Mouse (Mus musculus) forebrain, postnatal 0 days (tissue): Measurements from ENCODE around the gene Epm2aip1. TPM values are rescaled to one million over a fixed set of nuclear protein-coding genes. Genes with fewer than 3 reads are reported as not detected.

Source experiments
- ATAC-seq: fragments of 200-750 bp; cut with Nextera tagmentation; 2 replicates; pipeline ENCODE4 v1.8.0; 2017; ENCODE audit warnings: mild to moderate bottlenecking, moderate library complexity
- DNase-seq: peaks from one replicate; pipeline ENCODE4 v3.0.0-alpha.2; 2015
- H3K27ac ChIP-seq: fragments of 300-500 bp; sonication (generic); 2 replicates; pipeline ENCODE4 v1.5.1; 2014; ENCODE audit warnings: low read depth, mild to moderate bottlenecking, antibody characterized with exemption, low read length, moderate library complexity, mixed read lengths
- H3K27me3 ChIP-seq: fragments of 300-500 bp; sonication (generic); 2 replicates; pipeline ENCODE4 v1.6.1; 2014; ENCODE audit warnings: mild to moderate bottlenecking, low read length, mixed read lengths; ENCODE audit not compliant: insufficient read depth
- H3K36me3 ChIP-seq: fragments of 300-500 bp; sonication (generic); 2 replicates; pipeline ENCODE4 v1.6.1; 2014; ENCODE audit warnings: mild to moderate bottlenecking, moderate library complexity; ENCODE audit not compliant: insufficient read depth
- H3K4me1 ChIP-seq: fragments of 300-500 bp; sonication (generic); 2 replicates; pipeline ENCODE4 v1.6.1; 2014; ENCODE audit warnings: antibody characterized with exemption; ENCODE audit not compliant: insufficient read depth
- H3K4me2 ChIP-seq: fragments of 300-500 bp; sonication (generic); 2 replicates; pipeline ENCODE4 v1.6.1; 2014; ENCODE audit warnings: low read depth, mild to moderate bottlenecking, moderate library complexity
- H3K4me3 ChIP-seq: fragments of 300-500 bp; sonication (generic); 2 replicates; pipeline ENCODE4 v1.5.1; 2014; ENCODE audit warnings: low read depth, low read length, mixed read lengths
- H3K9ac ChIP-seq: fragments of 300-500 bp; sonication (generic); 2 replicates; pipeline ENCODE4 v1.6.1; 2014; ENCODE audit warnings: mild to moderate bottlenecking
- H3K9me3 ChIP-seq: fragments of 300-500 bp; sonication (generic); 2 replicates; pipeline ENCODE4 v1.6.1; 2016; ENCODE audit warnings: low read length
- CTCF ChIP-seq: sonication (generic); IDR thresholded peaks from 2 replicates; pipeline ENCODE4 v1.5.1; 2016; ENCODE audit warnings: antibody characterized with exemption, control low read depth, low read depth
- WGBS: fragments of 180-500 bp; shearing (Covaris S2); extraction: QIAGEN DNeasy Blood & Tissue Kit; methylation state at CpG from one replicate; pipeline ENCODE4 v1.1.7; 2014; 5-methylcytosine and 5-hydroxymethylcytosine counted together
- polyA plus RNA-seq: library from polyadenylated mRNA; unstranded; fragments of >200 nt; fragmentation: Nextera tagmentation; extraction: Ambion mirVana; gene quantifications from 2 replicates; pipeline ENCODE4 v1.2.1, GENCODE M21; 2015
- total RNA-seq: library from RNA; depleted of rRNA; stranded (reverse); fragments of >200 nt; gene quantifications from 2 replicates; pipeline ENCODE4 v1.2.3, GENCODE M21; 2014; rRNA removed

Gene Epm2aip1
- 75.9 and 101 TPM in 2 replicates for total RNA-seq
- 28.2 and 37.0 TPM in 2 replicates for polyA plus RNA-seq

GRCm38 (mm10) chr9:111271434-111272160, at the start of gene Epm2aip1, which contains the start of gene Mlh1:
TSS of gene Epm2aip1 (plus strand) at chr9:111271929.
TSS of gene Mlh1 (minus strand) at chr9:111271791.
- peak within 1 kb of the TSS; percentile 82 for H3K4me2 ChIP-seq
- H3K27ac ChIP-seq, result peak within 1 kb of the TSS; percentile 95
- H3K4me1 ChIP-seq, result peaks cover 41% of the 10 kb centered on the region
- ATAC-seq, result peak; percentile 98
- no peaks in the 10 kb centered on the region for H3K9me3 ChIP-seq
- peaks cover 17% of the 10 kb centered on the region for H3K36me3 ChIP-seq
- H3K4me3 ChIP-seq, result peak within 1 kb of the TSS; percentile 62
- DNase-seq, result peak; percentile 100
- peak within 1 kb of the TSS; percentile 93 for H3K9ac ChIP-seq
- WGBS, result 2% methylated on average over 64 of the region's 64 CpGs
- no peaks in the 10 kb centered on the region for H3K27me3 ChIP-seq
- TF ChIP-seq CTCF, result peak; percentile 27; the same call in 1 of the 2 replicates

DNA sequence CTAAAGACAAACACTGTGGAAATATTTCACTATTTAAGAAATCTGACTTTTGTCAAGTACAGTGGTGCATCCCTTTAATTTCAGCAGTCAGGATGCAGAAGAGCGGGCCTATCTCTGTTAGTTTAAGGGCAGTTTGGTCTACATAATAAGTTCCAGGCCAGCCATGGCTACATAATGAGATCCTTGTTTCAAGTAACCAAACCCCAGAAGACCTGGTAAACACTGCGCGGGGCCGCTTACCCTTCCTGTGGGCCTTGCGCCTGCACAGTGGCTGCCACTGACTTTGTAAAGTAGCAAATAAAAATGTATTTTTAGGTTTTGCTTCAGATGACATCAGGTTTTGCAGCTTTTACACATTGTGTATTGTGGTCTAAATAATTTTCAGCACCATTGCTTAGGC, 48.3 kb upstream of the Epm2aip1 start:
- ATAC-seq (no peak), DNase-seq (no peak)
- no peak overlapping the region for H3K9ac ChIP-seq
- no peak for TF ChIP-seq CTCF
- H3K27ac ChIP-seq, result no peak overlapping the region
- peaks cover 47% of the 10 kb centered on the region for H3K36me3 ChIP-seq
- no peaks in the 10 kb centered on the region for H3K27me3 ChIP-seq
- H3K4me3 ChIP-seq, result no peak overlapping the region
- 96% methylated on average over 5 of the region's 5 CpGs for WGBS
- H3K4me2 ChIP-seq, result no peak overlapping the region
- no peaks in the 10 kb centered on the region for H3K9me3 ChIP-seq
- H3K4me1 ChIP-seq, result no peaks in the 10 kb centered on the region

DNA sequence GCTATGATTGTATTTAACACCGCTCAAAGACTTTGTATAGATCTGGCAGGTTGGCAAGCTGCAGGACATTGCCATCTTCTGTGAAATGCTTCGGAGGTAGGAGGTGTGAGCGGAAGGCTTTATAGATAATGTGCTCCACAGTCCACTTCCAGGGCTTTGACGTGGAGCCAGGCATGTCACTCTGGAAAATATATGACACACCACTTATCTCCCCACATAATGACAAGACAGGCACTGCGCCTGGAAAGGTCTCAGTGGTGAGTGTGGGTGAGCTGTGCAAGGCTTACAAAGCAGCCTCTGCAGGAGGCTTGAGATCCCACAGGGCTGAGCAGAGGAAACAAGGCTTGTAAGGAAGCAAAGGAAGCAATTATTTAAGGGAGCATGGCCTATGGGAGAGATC, 43.3 kb upstream of the Epm2aip1 start:
- no peak for TF ChIP-seq CTCF
- no peak overlapping the region for H3K9ac ChIP-seq
- H3K4me1 ChIP-seq, result no peaks in the 10 kb centered on the region
- H3K4me2 ChIP-seq, result no peak overlapping the region
- no peak for ATAC-seq
- no peak overlapping the region for H3K27ac ChIP-seq
- 90% methylated on average over 5 of the region's 5 CpGs for WGBS
- H3K36me3 ChIP-seq, result peaks cover 54% of the 10 kb centered on the region
- H3K9me3 ChIP-seq, result no peaks in the 10 kb centered on the region
- DNase-seq, result no peak
- H3K4me3 ChIP-seq, result no peak overlapping the region
- H3K27me3 ChIP-seq, result no peaks in the 10 kb centered on the region

DNA sequence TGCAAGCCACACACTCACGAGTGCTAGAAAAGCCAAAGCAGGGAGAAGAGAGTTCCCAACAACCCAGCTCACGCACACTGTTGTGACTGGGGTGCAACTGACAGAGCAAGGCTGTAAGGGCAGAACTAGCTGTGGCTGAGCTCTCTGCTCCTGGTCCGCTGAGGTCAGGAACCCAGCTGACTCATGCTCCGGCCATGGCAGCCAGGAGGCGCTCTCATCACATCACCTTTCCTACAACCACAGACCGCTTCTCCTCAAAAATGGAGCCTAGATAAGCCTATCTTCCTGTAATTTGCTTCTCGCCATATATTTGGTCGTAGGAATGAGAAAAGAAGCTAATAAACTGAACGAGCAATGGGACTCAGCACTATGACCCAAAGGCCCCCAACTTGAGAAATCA, 37.0 kb upstream of the Epm2aip1 start:
- peak; percentile 23 for TF ChIP-seq CTCF
- H3K4me1 ChIP-seq, result no peaks in the 10 kb centered on the region
- DNase-seq, result no peak
- H3K36me3 ChIP-seq, result peaks cover 65% of the 10 kb centered on the region
- no peaks in the 10 kb centered on the region for H3K27me3 ChIP-seq
- H3K4me2 ChIP-seq, result no peak overlapping the region
- no peak overlapping the region for H3K27ac ChIP-seq
- H3K4me3 ChIP-seq, result no peak overlapping the region
- no peak for ATAC-seq
- no peak overlapping the region for H3K9ac ChIP-seq
- 92% methylated on average over 9 of the region's 9 CpGs for WGBS
- no peaks in the 10 kb centered on the region for H3K9me3 ChIP-seq

DNA sequence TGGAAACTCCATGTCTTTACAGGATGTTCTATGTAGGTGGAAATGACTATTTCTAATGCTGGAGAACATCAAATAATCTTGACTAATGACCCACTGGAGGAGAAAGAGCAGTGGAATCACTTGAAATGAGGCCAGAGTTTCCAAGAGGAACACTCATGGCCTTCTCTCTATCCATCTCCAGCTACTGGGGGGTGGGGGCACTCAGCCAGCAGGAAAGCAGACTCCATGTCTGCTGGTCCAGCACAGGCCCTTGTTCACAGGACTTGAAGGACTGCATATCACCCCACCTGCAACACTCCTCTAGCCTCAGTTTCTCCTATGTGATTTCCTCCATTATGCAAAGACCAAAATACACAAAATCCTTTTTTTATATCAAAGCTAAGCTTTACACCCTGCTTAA, 34.0 kb upstream of the Epm2aip1 start:
- TF ChIP-seq CTCF, result no peak
- Histone ChIP-seq H3K4me2 (no peak overlapping the region), H3K4me1 (no peaks in the 10 kb centered on the region), H3K4me3 (no peak overlapping the region), H3K9me3 (no peaks in the 10 kb centered on the region), H3K27ac (no peak overlapping the region), H3K9ac (no peak overlapping the region), H3K27me3 (no peaks in the 10 kb centered on the region), H3K36me3 (peaks cover 67% of the 10 kb centered on the region)
- DNase-seq (no peak), ATAC-seq (no peak)

DNA sequence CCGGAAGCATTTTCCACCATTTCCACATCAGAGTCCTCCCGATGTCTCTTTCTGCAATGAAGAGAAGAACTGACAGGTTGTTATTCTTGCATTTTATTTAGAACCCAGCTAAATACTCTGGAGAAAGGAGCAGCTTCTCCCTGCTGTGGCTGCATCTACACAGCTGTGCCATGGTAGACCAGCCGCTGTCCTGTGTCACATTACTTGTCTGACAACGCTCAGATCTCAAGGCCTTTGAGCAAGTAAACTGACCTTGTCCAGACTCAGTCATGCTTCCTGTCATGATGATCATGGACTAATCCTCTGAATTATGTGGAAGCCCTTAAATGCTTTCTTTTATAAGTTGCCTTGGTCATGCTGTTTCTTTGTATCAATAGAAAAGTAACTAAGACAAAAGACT, 31.9 kb upstream of the Epm2aip1 start:
- Histone ChIP-seq H3K4me3 (no peak overlapping the region), H3K9ac (no peak overlapping the region), H3K27ac (no peak overlapping the region), H3K4me1 (no peaks in the 10 kb centered on the region), H3K9me3 (no peaks in the 10 kb centered on the region), H3K4me2 (no peak overlapping the region), H3K36me3 (peaks cover 56% of the 10 kb centered on the region), H3K27me3 (no peaks in the 10 kb centered on the region)
- WGBS, result 75% methylated on average over 4 of the region's 4 CpGs
- ATAC-seq, result no peak
- DNase-seq, result no peak
- TF ChIP-seq CTCF, result no peak

- Histone ChIP-seq H3K27ac (no peak overlapping the region), H3K27me3 (no peaks in the 10 kb centered on the region), H3K4me1 (no peaks in the 10 kb centered on the region), H3K4me3 (no peak overlapping the region), H3K9me3 (no peaks in the 10 kb centered on the region), H3K9ac (no peak overlapping the region), H3K36me3 (peaks cover 40% of the 10 kb centered on the region), H3K4me2 (no peak overlapping the region)
- TF ChIP-seq CTCF, result no peak
- ATAC-seq, result no peak
- WGBS, result 89% methylated on average over 6 of the region's 6 CpGs
- no peak for DNase-seq
These were observed 28.3 kb upstream of the Epm2aip1 start for GRCm38 (mm10) chr9:111243384-111243783.
